Mouse (Mus musculus): ENCODE data around the gene Tec. TPM values are rescaled to one million over a fixed set of nuclear protein-coding genes. Genes with fewer than 3 reads are reported as not detected.

Gene Tec
- polyA plus RNA-seq, 1 experiment = 3.9 TPM

GRCm38 (mm10) chr5:72763546-72763945 lies 104.7 kb downstream of the Tec start:
- DNase-seq (ENCODE audit: low read depth) = no peak
- TF ChIP-seq POLR2A (IDR thresholded peaks at IDR 0.05; ENCODE audit: borderline replicate concordance, extremely low read depth, insufficient read depth, insufficient read length, poor library complexity, severe bottlenecking) (no peak), CTCF (IDR thresholded peaks at IDR 0.05; ENCODE audit: borderline replicate concordance, extremely low read depth, insufficient read depth, insufficient read length) (no peak)

GRCm38 (mm10) chr5:72763025-72763424 lies 105.3 kb downstream of the Tec start:
- no peak for DNase-seq (ENCODE audit: low read depth)
- TF ChIP-seq CTCF (IDR thresholded peaks at IDR 0.05; ENCODE audit: borderline replicate concordance, extremely low read depth, insufficient read depth, insufficient read length) (no peak), POLR2A (IDR thresholded peaks at IDR 0.05; ENCODE audit: borderline replicate concordance, extremely low read depth, insufficient read depth, insufficient read length, poor library complexity, severe bottlenecking) (no peak)

- TF ChIP-seq CTCF (IDR thresholded peaks at IDR 0.05; ENCODE audit: borderline replicate concordance, extremely low read depth, insufficient read depth, insufficient read length) (no peak), POLR2A (IDR thresholded peaks at IDR 0.05; ENCODE audit: borderline replicate concordance, extremely low read depth, insufficient read depth, insufficient read length, poor library complexity, severe bottlenecking) (no peak)
- DNase-seq (ENCODE audit: low read depth) = peak; percentile 65
Measured at GRCm38 (mm10) chr5:72761758-72762157, 106.5 kb downstream of the Tec start.

GRCm38 (mm10) chr5:72761237-72761636 lies 107.0 kb downstream of the Tec start:
- DNase-seq (ENCODE audit: low read depth) = peak; percentile 23
- TF ChIP-seq POLR2A (IDR thresholded peaks at IDR 0.05; ENCODE audit: borderline replicate concordance, extremely low read depth, insufficient read depth, insufficient read length, poor library complexity, severe bottlenecking) (no peak), CTCF (IDR thresholded peaks at IDR 0.05; ENCODE audit: borderline replicate concordance, extremely low read depth, insufficient read depth, insufficient read length) (no peak)

GRCm38 (mm10) chr5:72758925-72759924 lies 109.1 kb downstream of the Tec start:
- DNase-seq (ENCODE audit: low read depth) = peak; percentile 56
- TF ChIP-seq CTCF (IDR thresholded peaks at IDR 0.05; ENCODE audit: borderline replicate concordance, extremely low read depth, insufficient read depth, insufficient read length) = no peak

GRCm38 (mm10) chr5:72757155-72757773 lies 111.0 kb downstream of the Tec start:
- DNase-seq (ENCODE audit: low read depth) = peak; percentile 77
- no peak for TF ChIP-seq POLR2A (IDR thresholded peaks at IDR 0.05; ENCODE audit: borderline replicate concordance, extremely low read depth, insufficient read depth, insufficient read length, poor library complexity, severe bottlenecking)

GRCm38 (mm10) chr5:72755941-72756340 lies 112.3 kb downstream of the Tec start:
- TF ChIP-seq POLR2A (IDR thresholded peaks at IDR 0.05; ENCODE audit: borderline replicate concordance, extremely low read depth, insufficient read depth, insufficient read length, poor library complexity, severe bottlenecking) (no peak), CTCF (IDR thresholded peaks at IDR 0.05; ENCODE audit: borderline replicate concordance, extremely low read depth, insufficient read depth, insufficient read length) (no peak)
- DNase-seq (ENCODE audit: low read depth) = peak; percentile 70

- TF ChIP-seq CTCF (IDR thresholded peaks at IDR 0.05; ENCODE audit: borderline replicate concordance, extremely low read depth, insufficient read depth, insufficient read length) (no peak), POLR2A (IDR thresholded peaks at IDR 0.05; ENCODE audit: borderline replicate concordance, extremely low read depth, insufficient read depth, insufficient read length, poor library complexity, severe bottlenecking) (no peak)
Measured at GRCm38 (mm10) chr5:72755035-72755434, 113.2 kb downstream of the Tec start.

GRCm38 (mm10) chr5:72752585-72752984 lies 115.7 kb downstream of the Tec start, which contains the start of gene Txk:
TSS of gene Txk (minus strand) at chr5:72752777.
- TF ChIP-seq POLR2A (IDR thresholded peaks at IDR 0.05; ENCODE audit: borderline replicate concordance, extremely low read depth, insufficient read depth, insufficient read length, poor library complexity, severe bottlenecking) (no peak), CTCF (IDR thresholded peaks at IDR 0.05; ENCODE audit: borderline replicate concordance, extremely low read depth, insufficient read depth, insufficient read length) (no peak)
- DNase-seq (ENCODE audit: low read depth) = no peak

More at GRCm38 (mm10) chr5:72755035-72755434, 113.2 kb downstream of the Tec start:
- DNase-seq (ENCODE audit: low read depth) = no peak

- peak; percentile 57 for DNase-seq (ENCODE audit: low read depth)
- TF ChIP-seq CTCF (IDR thresholded peaks at IDR 0.05; ENCODE audit: borderline replicate concordance, extremely low read depth, insufficient read depth, insufficient read length) (no peak), POLR2A (IDR thresholded peaks at IDR 0.05; ENCODE audit: borderline replicate concordance, extremely low read depth, insufficient read depth, insufficient read length, poor library complexity, severe bottlenecking) (no peak)
Measured at GRCm38 (mm10) chr5:72751056-72751758, 117.1 kb downstream of the Tec start.

- DNase-seq (ENCODE audit: low read depth) = no peak
- TF ChIP-seq POLR2A (IDR thresholded peaks at IDR 0.05; ENCODE audit: borderline replicate concordance, extremely low read depth, insufficient read depth, insufficient read length, poor library complexity, severe bottlenecking) (no peak), CTCF (IDR thresholded peaks at IDR 0.05; ENCODE audit: borderline replicate concordance, extremely low read depth, insufficient read depth, insufficient read length) (no peak)
Measured at GRCm38 (mm10) chr5:72750226-72750625, 118.1 kb downstream of the Tec start.
